Mouse (Mus musculus) left cerebral cortex, adult 2 months (tissue): ENCODE measurements around the gene Hoxd11. TPM values are rescaled to one million over a fixed set of nuclear protein-coding genes. Genes with fewer than 3 reads are reported as not detected.

Experiments
- DNase-seq, 2 experiments: peaks; one replicate each; pipeline ENCODE4 v3.0.0; 2021 to 2022; ENCODE audit warnings: low spot score in 2 of 2, mixed read lengths in 1 of 2; ENCODE audit errors: extremely low spot score in 1 of 2
- H3K27ac ChIP-seq: fragments of 200-600 bp; 2 replicates; pipeline ENCODE4 v1.8.1; 2022
- H3K4me3 ChIP-seq: fragments of 200-600 bp; 2 replicates; pipeline ENCODE4 v1.8.1; 2022
- CTCF ChIP-seq: fragments of 200-600 bp; IDR thresholded peaks from 2 replicates; pipeline ENCODE4 v1.8.1; 2022; ENCODE audit warnings: antibody characterized with exemption, mild to moderate bottlenecking, moderate library complexity
- intact Hi-C: fragments of 180-260 bp; cut with DNase I; formaldehyde crosslinking; loops from one replicate; pipeline ENCODE4 v1.15.1; 2025
- microRNA-seq, 2 experiments: library from miRNA; unstranded; fragments of <30 nt; microRNA quantifications; one replicate each; pipeline ENCODE4 v1.2.0; 2021
- total RNA-seq, 2 experiments: library from RNA; stranded (reverse); gene quantifications; 2 replicates each; pipeline ENCODE4 v1.2.3; 2021

The Hoxd11 gene
- total RNA-seq, 2 experiments from 2014 or later: not detected

DNA sequence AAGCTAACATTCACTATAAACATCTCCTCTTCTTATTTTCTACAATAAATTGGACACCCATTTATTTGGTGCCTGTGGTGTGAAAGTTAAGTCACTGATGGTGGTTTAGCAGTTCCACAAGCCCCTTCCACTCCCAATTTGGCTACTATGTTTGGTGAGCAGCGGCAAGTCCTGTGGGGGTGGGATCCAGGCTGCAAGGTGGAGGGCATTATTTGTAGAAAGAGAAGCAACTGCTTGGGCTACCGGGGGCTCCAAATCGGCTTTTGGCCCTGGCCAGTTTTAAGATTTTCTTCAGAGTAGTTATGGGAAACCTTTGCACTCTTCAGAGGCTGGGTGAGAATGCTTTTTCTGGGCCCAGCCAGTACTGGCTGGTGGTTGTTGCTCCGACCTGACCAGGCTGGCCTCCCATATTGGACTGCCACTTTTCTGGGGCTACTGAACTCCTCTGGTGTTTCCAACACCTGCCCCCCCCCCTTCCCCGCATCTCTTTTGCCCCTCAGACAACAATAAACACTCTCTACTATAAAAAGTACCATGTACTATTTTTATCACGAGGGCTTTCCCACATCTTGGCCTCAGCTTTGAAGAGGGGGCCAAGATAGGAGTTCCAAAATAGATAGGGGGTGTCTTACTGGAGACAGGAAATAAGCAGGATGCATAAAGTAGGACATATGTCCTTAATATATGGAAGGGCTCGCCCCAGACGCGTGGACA, 52.6 kb downstream of the Hoxd11 start:
- no peak for TF ChIP-seq CTCF

DNA sequence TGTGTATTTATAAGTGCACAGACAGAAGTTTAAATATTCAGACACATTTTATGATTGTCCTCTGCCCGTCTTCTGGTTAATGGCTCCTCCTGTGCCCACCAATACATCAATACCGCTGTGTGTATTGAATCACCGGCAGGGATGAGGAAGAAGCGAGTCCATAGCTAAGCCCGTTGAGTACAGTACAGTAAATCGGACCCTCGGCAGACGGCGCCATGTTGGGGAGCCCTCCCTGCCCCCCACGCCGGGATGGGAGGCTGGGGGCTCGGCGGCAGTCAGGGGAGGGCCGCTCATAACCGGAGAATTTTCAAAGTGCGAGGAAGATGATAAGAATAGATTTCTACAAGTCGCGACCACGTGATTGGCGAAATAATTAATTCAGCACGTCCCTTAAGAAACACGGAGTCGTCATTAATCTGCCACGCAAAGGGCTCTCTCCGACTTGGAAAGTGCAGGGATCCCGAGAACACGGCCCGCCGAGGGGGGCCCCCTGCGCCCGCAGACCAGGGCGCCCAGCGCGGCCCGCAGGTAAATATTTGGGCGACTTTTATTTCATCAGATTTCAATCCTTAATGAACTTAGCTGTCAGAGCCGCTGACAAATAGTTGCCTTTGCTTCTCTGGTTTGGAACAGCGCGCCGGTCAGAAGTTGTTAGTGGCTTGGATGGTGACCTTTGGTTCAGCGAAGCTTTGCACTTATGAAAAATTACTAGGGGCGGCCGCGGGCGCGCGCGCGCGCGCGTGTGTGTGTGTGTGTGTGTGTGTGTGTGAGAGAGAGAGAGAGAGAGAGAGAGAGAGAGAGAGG, 53.4 kb downstream of the Hoxd11 start:
- DNase-seq: no peak
- no peak for TF ChIP-seq CTCF
- H3K4me3 ChIP-seq: no peak overlapping the region
- H3K27ac ChIP-seq: no peak overlapping the region
- intact Hi-C loops: no loop called here

More for the DNA sequence above, 52.6 kb downstream of the Hoxd11 start:
- no peak overlapping the region for H3K27ac ChIP-seq
- intact Hi-C loops: no loop called here
- DNase-seq: no peak
- no peak overlapping the region for H3K4me3 ChIP-seq

DNA sequence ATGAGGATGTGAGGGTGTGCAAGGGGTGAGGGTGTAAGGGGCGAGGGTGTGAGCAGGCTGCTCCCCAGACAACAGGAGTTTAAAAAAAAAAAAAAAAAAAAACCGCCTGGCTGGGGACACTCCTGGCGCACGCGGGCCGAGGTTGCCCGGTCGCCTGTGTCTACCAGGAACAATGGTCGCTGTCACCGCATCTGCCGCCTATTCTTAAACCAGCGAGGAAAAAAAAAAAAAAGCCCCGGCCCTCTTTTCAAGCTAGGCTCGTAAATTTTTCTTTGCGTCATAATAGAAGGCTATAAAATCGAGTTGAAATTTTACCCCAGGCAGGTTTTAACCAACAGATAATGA, 53.9 kb downstream of the Hoxd11 start:
- no peak for TF ChIP-seq CTCF
- Histone ChIP-seq H3K4me3 (no peak overlapping the region), H3K27ac (no peak overlapping the region)
- intact Hi-C loops: no loop called here
- no peak for DNase-seq

GRCm38 (mm10) chr2:74733765-74734164, 54.4 kb downstream of the Hoxd11 start:
- Histone ChIP-seq H3K27ac (no peak overlapping the region), H3K4me3 (no peak overlapping the region)
- intact Hi-C loops: no loop called here
- no peak for DNase-seq
- TF ChIP-seq CTCF: no peak

DNA sequence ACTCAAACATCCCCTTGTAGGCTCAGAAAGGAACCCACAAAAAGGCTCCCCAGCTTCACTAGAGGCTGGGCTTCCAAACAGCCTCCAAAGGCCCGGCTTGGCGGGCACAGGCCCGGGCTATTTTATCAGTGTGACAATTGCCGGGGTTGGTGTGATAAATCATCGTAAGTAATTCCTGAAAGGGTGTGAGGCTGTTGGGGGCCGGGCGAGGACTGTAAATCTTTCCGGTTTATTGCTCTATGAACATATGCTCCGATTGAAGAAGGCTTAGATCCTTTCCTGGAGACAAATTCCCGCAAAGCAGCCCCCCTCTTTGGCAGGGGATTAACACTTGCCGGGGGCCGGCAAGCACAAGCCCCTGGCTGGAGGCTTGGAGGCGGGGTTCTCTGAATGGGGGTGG, 55.1 kb downstream of the Hoxd11 start:
- intact Hi-C loops: no loop called here
- no peak overlapping the region for H3K27ac ChIP-seq
- no peak for DNase-seq
- H3K4me3 ChIP-seq: no peak overlapping the region
- no peak for TF ChIP-seq CTCF

DNA sequence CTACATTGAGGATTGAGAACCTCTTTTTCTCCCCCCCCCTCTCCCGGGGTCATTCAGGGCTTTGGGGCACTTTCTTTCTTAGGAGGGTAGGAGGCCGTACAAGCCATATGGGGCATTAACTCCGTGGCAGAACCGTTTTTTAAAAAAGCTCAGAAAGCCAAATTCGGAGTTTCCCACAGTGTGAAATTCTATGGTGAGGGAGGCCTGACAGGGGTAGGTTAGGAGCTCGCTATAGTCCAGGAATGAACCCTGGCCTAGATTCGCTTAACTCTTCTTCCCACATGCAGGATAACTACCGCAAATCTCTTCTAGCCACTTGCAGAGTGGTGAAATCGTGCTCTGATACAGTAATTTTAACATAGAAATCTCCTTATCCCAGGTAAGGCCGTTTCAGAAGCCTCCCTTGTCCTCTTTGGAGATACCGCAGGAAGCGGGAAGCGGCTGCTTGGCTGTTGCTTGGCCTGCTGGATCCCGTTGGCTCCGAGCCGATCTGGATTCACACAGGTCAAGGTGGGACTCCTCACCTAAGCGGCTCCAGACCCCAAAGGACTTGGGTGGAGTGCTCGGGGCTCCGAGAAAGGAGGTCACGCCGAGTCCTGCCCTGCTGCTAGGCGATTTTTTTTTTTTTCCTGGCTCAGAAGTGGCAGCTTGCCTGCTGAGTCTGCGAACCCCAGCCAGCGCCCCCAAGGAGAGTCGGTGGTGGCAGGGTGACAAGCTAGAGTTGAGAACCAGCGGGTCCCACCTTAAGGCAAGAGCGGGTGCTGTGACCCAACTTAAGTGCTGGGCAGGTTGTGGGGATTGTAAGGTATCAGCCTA, 55.8 kb downstream of the Hoxd11 start:
- no peak for DNase-seq
- Histone ChIP-seq H3K27ac (no peak overlapping the region), H3K4me3 (no peak overlapping the region)
- TF ChIP-seq CTCF: no peak
- intact Hi-C loops: no loop called here

DNA sequence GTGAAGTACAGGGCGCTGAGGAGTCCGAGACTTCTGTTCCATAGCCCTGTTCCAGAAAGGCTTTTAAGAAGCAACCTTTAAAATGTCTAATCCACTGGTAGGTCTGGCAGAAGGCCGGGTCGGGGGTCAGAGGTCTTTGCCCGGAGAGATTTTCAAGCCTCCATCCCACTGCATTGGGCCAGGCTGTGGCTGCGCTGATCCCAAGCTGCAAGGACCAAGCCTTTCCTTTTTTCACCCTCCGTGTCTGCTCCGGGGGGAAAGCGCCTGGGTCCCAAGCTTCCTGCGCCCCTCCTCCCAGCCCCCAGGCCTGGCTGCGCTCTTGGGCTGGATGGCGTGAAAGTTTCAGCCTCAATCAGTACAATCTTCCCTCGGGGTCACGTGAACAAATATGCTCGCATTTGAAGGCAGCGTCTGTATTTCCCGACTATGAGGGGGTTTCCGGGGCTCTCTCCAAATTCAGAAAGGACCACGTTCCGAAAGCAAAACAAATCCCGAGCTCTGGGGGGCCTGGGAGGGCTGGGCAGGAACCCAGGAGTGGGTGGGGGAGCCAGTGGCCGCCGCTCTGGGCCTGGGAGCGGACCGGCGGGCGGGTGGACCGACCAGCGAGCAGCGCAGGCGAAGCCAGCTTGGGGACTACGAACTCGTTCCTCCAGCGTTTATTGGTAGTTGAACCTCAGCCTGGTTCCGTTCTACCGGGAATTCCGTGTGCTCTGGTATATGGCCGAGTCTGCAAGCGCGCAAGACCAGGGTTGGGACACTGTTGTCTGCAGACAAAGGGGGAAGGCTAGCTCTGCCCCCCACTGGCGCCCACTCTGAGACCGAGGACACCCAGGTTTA, 56.7 kb downstream of the Hoxd11 start:
- Histone ChIP-seq H3K4me3 (no peak overlapping the region), H3K27ac (no peak overlapping the region)
- TF ChIP-seq CTCF: no peak
- intact Hi-C loops: no loop called here
- no peak for DNase-seq

Small RNAs within 50 kb of the gene (microRNA-seq; reads per million reads assigned to microRNA genes)
- 0 reads per million in 2 experiments for gene Gm44463
- 12.4 to 26.8 reads per million in 2 experiments for gene Mir10b

Other genes starting within 250 kb of the Hoxd11 start
- 10 to 100 TPM; 73.0 to 75.9 TPM for gene Lnpk, start 100.1 kb upstream of the Hoxd11 start, total RNA-seq
- gene Evx2, start 20.0 kb upstream of the Hoxd11 start, total RNA-seq: not detected
- gene Hoxd13, start 11.2 kb upstream of the Hoxd11 start, total RNA-seq: not detected
- gene Hoxd12, start 4.5 kb upstream of the Hoxd11 start, total RNA-seq: not detected
- not detected for gene Hoxd10, start 12.4 kb downstream of the Hoxd11 start, total RNA-seq
- not detected for gene Hoxd9, start 18.2 kb downstream of the Hoxd11 start, total RNA-seq
- not detected for gene Hoxd8, start 25.1 kb downstream of the Hoxd11 start, total RNA-seq
- not detected for gene Hoxd3, start 32.4 kb downstream of the Hoxd11 start, total RNA-seq
- gene Hoxd4, start 32.4 kb downstream of the Hoxd11 start, total RNA-seq: not detected
- not detected for gene Gm28230, start 47.2 kb downstream of the Hoxd11 start, total RNA-seq
- gene Hoxd1, start 83.4 kb downstream of the Hoxd11 start, total RNA-seq: not detected
- 10 to 100 TPM; 46.8 to 48.5 TPM for gene Mtx2, start 146.2 kb downstream of the Hoxd11 start, total RNA-seq